Mouse (Mus musculus) kidney, embryonic 16.5 days (tissue): Measurements from ENCODE around the gene Glb1l. TPM values are rescaled to one million over a fixed set of nuclear protein-coding genes. Genes with fewer than 3 reads are reported as not detected.

ENCODE experiments used
- ATAC-seq: fragments of 200-750 bp; cut with Nextera tagmentation; 2 replicates; pipeline ENCODE4 v1.8.0; 2017; ENCODE audit warnings: moderate TSS enrichment; ENCODE audit not compliant: low FRiP score, low TSS enrichment
- H3K27ac ChIP-seq: fragments of 300-500 bp; sonication (generic); 2 replicates; pipeline ENCODE4 v1.5.1; 2014; ENCODE audit warnings: low read length
- H3K27me3 ChIP-seq: fragments of 300-500 bp; sonication (generic); 2 replicates; pipeline ENCODE4 v1.6.1; 2014; ENCODE audit warnings: low read length, control low read depth, mixed read lengths; ENCODE audit not compliant: insufficient read depth
- H3K36me3 ChIP-seq: fragments of 300-500 bp; sonication (generic); 2 replicates; pipeline ENCODE4 v1.6.1; 2014; ENCODE audit warnings: low read length, control low read depth, mixed read lengths; ENCODE audit not compliant: insufficient read depth
- H3K4me1 ChIP-seq: fragments of 300-500 bp; sonication (generic); 2 replicates; pipeline ENCODE4 v1.6.1; 2014; ENCODE audit warnings: low read length, control low read depth, mixed read lengths; ENCODE audit not compliant: insufficient read depth
- H3K4me2 ChIP-seq: fragments of 300-500 bp; sonication (generic); replicated peaks from 2 replicates; pipeline ENCODE4 v1.6.1; 2014; ENCODE audit warnings: low read depth, low read length
- H3K4me3 ChIP-seq: fragments of 300-500 bp; sonication (generic); 2 replicates; pipeline ENCODE4 v1.5.1; 2014; ENCODE audit warnings: mild to moderate bottlenecking, low read length
- H3K9ac ChIP-seq: fragments of 300-500 bp; sonication (generic); replicated peaks from 2 replicates; pipeline ENCODE4 v1.6.1; 2014; ENCODE audit warnings: low read length
- H3K9me3 ChIP-seq: fragments of 300-500 bp; sonication (generic); 2 replicates; pipeline ENCODE4 v1.6.1; 2016; ENCODE audit warnings: low read length, control low read depth
- WGBS: fragments of 180-500 bp; shearing (Covaris S2); extraction: QIAGEN DNeasy Blood & Tissue Kit; methylation state at CpG from one replicate; pipeline ENCODE4 v1.1.7; 2014; 5-methylcytosine and 5-hydroxymethylcytosine counted together
- polyA plus RNA-seq: library from polyadenylated mRNA; unstranded; fragments of >200 nt; fragmentation: Nextera tagmentation; extraction: Ambion mirVana; gene quantifications from 2 replicates; pipeline ENCODE4 v1.2.1, GENCODE M21; 2015

The Glb1l gene
- polyA plus RNA-seq, 1 experiment from 2014 or later, result 57.4 TPM

DNA sequence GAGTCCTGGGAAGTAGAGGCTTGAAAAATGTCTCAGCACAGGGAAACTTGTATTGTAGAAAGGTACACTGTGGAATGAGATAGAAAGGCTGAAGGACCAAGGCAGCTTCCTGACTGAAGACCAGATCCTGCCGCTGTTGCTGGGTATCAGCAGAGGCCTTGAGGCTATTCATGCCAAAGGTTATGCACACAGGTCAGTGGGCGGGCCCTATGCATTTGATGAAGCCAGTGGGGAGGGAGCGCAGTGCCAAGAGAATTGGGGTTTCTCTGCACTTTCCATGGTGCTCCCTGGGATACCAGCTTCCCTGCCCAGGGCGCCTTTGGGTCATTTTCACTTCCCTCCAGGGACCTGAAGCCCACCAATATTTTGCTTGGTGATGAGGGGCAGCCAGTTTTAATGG, 1.9 kb upstream of the Glb1l start:
- H3K27ac ChIP-seq, result no peak overlapping the region
- WGBS, result 87% methylated on average over 4 of the region's 4 CpGs
- no peak overlapping the region for H3K9ac ChIP-seq
- H3K4me3 ChIP-seq, result no peak overlapping the region
- H3K36me3 ChIP-seq, result peaks cover 34% of the 10 kb centered on the region
- ATAC-seq, result no peak
- H3K4me2 ChIP-seq, result no peak overlapping the region
- no peaks in the 10 kb centered on the region for H3K9me3 ChIP-seq
- H3K27me3 ChIP-seq, result peaks cover 5% of the 10 kb centered on the region; the same call in 1 of the 2 replicates
- H3K4me1 ChIP-seq, result peaks cover 48% of the 10 kb centered on the region

DNA sequence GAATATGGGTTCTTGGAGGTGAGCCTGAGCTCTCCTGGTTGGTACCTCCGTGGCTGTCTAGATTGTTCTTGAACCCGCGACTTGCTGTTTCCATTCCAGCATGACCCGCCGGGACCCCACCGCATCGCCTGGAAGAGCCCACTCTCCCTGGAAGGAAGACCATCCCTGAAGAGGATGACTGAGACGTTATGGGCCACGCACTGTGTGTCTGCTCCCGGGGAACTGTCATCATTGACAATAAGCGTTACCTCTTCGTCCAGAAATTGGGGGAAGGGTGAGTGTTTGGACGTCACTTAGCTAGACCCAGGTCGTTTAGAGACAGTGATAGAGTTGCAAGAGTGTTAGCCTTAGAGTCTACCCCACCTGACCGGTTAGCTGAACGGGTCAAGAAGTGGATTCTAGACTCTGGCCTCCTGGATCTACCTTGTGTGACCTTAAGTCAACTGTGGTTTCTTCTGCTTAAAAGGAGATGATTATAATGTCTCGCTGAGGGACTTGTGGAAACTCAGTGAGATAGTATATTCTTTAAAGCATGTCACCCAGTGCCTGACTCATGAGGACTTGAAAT, 612 bp upstream of the Glb1l start:
- H3K4me1 ChIP-seq, result peaks cover 48% of the 10 kb centered on the region
- peak overlapping the region; percentile 84 for H3K4me2 ChIP-seq
- no peaks in the 10 kb centered on the region for H3K27me3 ChIP-seq
- peak overlapping the region; percentile 98 for H3K4me3 ChIP-seq
- no peaks in the 10 kb centered on the region for H3K9me3 ChIP-seq
- 12% methylated on average over 17 of the region's 17 CpGs for WGBS
- peak overlapping the region; percentile 97 for H3K9ac ChIP-seq
- H3K27ac ChIP-seq, result peak overlapping the region; percentile 52; the same call in 1 of the 2 replicates
- ATAC-seq, result no peak
- H3K36me3 ChIP-seq, result peaks cover 32% of the 10 kb centered on the region

DNA sequence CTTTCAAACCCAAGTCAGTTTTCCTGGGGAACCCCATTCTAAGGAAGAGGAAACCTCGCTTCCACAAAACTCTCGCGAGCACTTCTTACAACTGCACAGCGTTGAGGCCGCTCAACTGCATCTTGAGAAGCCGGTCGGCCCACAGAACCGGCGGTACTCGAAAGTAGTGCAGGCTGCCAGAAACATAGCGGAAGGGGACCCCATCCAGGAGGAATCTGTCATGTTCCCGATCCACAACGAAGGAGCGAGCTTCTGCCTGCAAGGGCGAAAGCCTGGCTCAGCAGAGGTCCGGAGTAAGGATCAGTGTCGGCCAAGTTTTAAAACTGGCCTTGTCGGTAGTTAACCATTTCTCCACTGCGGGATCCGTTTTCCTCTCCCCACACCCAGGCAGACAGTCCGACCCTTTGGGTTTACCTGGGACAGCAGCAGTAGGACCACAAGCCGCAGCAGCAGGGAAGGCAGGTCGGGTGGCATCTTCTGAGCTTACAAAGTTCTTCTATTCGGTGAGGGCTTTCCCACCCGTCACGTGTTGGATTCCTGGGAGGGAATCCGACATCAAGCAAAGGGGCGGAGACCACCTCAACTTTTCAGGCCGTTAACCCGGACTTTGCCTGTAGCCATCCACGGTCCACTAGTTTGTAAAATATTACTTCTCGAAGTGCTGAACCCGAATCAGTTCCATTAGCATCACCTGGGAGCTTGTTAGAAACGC, 1.5 kb downstream of the Glb1l start:
- Histone ChIP-seq H3K36me3 (peaks cover 21% of the 10 kb centered on the region), H3K4me1 (peaks cover 43% of the 10 kb centered on the region), H3K4me2 (peak overlapping the region; percentile 84), H3K9me3 (no peaks in the 10 kb centered on the region), H3K4me3 (peak overlapping the region; percentile 66), H3K27me3 (no peaks in the 10 kb centered on the region), H3K9ac (peak overlapping the region; percentile 79), H3K27ac (peak overlapping the region; percentile 89)
- peak; percentile 40 for ATAC-seq
- WGBS, result 6% methylated on average over 34 of the region's 34 CpGs

DNA sequence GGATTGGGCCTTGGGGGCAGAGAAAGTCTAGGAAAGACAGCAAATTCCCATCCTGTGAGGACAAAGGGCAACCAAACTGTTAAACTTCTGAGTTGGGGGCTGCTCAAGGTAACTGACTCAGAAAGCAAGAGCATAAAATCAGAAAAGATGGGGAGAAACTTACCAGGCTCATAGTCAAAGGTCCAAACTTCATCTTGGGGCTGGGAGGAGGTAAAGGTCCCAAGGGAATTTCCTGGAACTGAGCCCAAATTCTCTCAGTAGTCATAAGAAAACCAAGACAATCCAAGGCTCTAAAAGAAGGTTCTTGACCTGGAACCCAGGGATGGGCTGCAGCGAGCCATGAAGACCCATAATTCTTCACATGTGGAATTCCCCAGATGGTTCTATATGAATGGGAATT, 9.4 kb downstream of the Glb1l start:
- ATAC-seq, result no peak
- Histone ChIP-seq H3K4me1 (no peaks in the 10 kb centered on the region), H3K36me3 (peaks cover 36% of the 10 kb centered on the region)

DNA sequence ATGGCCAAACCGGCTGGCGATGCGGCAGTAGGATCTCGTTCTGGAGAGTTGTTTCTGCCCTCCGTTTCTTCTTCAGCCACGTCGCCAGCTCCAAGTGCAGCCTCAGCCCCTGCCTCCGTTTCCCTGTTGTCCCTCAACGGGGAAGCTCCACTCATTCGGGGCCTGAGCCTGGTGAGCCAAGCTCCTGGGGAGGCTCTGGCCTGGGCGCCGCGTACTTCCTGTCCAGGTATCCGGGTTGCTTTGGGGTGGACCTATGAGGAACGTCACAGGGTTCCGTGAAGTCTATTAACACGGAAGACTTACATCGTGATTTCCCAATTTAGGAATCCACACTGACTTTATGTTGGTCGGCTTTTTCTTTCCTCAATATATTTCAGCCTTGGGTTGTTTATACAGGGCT, 18.2 kb downstream of the Glb1l start:
- peaks cover 25% of the 10 kb centered on the region for H3K36me3 ChIP-seq
- WGBS, result under 1% methylated on average over 19 of the region's 19 CpGs
- peak overlapping the region; percentile 92 for H3K4me2 ChIP-seq
- H3K27me3 ChIP-seq, result no peaks in the 10 kb centered on the region
- H3K4me1 ChIP-seq, result peaks cover 23% of the 10 kb centered on the region
- peak overlapping the region; percentile 94 for H3K27ac ChIP-seq
- no peaks in the 10 kb centered on the region for H3K9me3 ChIP-seq
- ATAC-seq, result peak; percentile 62; the same call in 1 of the 2 replicates
- H3K9ac ChIP-seq, result peak overlapping the region; percentile 90
- peak overlapping the region; percentile 86 for H3K4me3 ChIP-seq

More for the DNA sequence above, 9.4 kb downstream of the Glb1l start:
- 93% methylated on average over 1 of the region's 1 CpGs for WGBS
- no peak overlapping the region for H3K27ac ChIP-seq
- H3K9me3 ChIP-seq, result no peaks in the 10 kb centered on the region
- no peak overlapping the region for H3K4me2 ChIP-seq
- H3K4me3 ChIP-seq, result no peak overlapping the region
- H3K27me3 ChIP-seq, result no peaks in the 10 kb centered on the region
- H3K9ac ChIP-seq, result no peak overlapping the region

DNA sequence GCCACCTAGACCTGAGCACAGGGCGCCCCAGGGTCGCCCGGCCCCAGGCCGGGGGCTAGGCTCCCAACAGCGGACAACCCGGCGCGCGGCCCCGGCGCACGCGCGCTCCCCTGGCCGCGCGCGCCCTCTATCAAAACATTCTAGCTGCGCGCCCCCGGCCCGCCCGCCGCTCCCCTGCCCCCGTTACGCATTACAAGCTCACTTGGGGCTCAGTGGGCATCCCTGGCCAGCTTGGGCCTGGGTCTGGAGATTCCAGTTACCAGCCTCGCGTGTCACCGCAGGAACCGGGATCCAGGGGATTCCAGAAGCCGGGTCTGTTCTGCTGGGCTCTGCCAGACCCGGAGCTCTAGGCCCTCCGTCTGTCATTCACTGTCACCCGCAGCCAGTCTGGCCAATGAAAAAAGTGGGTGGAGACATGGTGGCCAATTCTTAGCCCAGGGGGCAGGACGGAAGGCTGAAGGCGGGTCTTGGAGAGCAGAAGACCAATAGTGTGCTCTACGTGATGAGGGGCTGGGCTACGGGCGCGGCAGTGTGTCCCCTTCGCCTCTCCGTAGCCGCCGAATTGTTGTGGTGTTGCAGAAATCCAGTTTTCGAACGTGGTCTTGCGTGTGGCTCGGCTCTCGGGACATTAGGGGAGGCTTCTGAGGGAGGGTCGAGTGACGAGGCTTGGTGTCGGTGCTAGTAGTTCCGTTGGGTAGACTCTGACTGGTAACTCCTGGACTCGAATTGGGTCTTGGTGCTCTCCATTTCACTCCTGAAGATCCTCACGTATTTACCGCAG, 18.8 kb downstream of the Glb1l start, which contains the start of the genes Ankzf1 and Atg9a:
Ankzf1 (plus strand) TSS at position 530 of the 781 bp plus-strand sequence.
Atg9a (minus strand) TSS at position 575 of the 781 bp plus-strand sequence.
- Histone ChIP-seq H3K4me3 (peak within 1 kb of the TSS; percentile 86), H3K27me3 (no peaks in the 10 kb centered on the region), H3K36me3 (peaks cover 25% of the 10 kb centered on the region), H3K4me1 (peaks cover 23% of the 10 kb centered on the region), H3K9ac (peak within 1 kb of the TSS; percentile 90), H3K27ac (peak within 1 kb of the TSS; percentile 94), H3K4me2 (peak within 1 kb of the TSS; percentile 92), H3K9me3 (no peaks in the 10 kb centered on the region)
- under 1% methylated on average over 55 of the region's 56 CpGs for WGBS
- ATAC-seq, result peak; percentile 99

DNA sequence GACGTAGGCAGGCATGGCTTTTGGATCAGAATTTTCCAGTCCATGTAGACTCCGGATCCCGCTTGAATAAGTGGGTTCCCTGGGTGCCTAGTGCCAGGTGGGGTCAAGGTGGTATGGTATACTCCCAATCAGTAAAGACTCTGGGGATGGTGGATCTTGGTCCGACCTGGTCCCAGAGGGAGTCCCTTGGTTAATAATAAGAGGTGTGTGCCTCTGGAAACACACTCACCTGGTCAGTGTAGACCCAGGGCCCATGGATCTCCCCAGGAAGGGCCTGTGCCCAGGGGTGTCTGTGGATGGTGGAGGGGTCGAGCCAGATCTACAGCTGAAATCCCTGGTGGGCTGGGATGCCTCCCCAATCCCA, 19.4 kb downstream of the Glb1l start:
- H3K9me3 ChIP-seq, result no peaks in the 10 kb centered on the region
- H3K9ac ChIP-seq, result peak overlapping the region; percentile 89
- ATAC-seq, result no peak
- peaks cover 23% of the 10 kb centered on the region for H3K4me1 ChIP-seq
- H3K4me3 ChIP-seq, result peak overlapping the region; percentile 86
- H3K27ac ChIP-seq, result peak overlapping the region; percentile 89
- H3K36me3 ChIP-seq, result peaks cover 26% of the 10 kb centered on the region
- WGBS, result 47% methylated on average over 5 of the region's 5 CpGs
- H3K27me3 ChIP-seq, result no peaks in the 10 kb centered on the region
- H3K4me2 ChIP-seq, result peak overlapping the region; percentile 67

DNA sequence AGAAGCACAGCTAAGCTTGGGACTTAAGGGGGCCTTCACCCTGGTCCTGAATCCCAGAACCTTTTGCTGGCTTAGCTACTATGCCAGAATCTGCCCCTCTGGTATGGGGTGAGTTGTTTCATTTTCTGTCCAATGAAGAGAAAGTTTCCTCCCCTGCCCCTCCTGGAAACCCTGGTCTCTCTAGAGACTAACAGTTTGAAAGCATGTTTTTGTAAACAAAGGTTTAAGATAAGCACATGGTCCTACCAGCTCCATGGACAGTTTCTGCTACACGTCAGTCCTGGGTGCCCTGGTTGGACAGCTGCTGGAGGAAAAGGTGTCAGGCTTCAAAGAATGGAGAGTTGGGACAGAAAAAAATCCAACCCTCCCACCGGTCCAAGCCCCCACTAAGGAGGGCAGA, 20.0 kb downstream of the Glb1l start:
- no peaks in the 10 kb centered on the region for H3K27me3 ChIP-seq
- H3K9ac ChIP-seq, result peak overlapping the region; percentile 89; the same call in 1 of the 2 replicates
- H3K4me3 ChIP-seq, result no peak overlapping the region; the same call in 1 of the 2 replicates
- H3K4me2 ChIP-seq, result no peak overlapping the region
- 65% methylated on average over 2 of the region's 2 CpGs for WGBS
- H3K9me3 ChIP-seq, result no peaks in the 10 kb centered on the region
- peaks cover 23% of the 10 kb centered on the region for H3K4me1 ChIP-seq
- ATAC-seq, result no peak
- H3K27ac ChIP-seq, result no peak overlapping the region
- H3K36me3 ChIP-seq, result peaks cover 26% of the 10 kb centered on the region

DNA sequence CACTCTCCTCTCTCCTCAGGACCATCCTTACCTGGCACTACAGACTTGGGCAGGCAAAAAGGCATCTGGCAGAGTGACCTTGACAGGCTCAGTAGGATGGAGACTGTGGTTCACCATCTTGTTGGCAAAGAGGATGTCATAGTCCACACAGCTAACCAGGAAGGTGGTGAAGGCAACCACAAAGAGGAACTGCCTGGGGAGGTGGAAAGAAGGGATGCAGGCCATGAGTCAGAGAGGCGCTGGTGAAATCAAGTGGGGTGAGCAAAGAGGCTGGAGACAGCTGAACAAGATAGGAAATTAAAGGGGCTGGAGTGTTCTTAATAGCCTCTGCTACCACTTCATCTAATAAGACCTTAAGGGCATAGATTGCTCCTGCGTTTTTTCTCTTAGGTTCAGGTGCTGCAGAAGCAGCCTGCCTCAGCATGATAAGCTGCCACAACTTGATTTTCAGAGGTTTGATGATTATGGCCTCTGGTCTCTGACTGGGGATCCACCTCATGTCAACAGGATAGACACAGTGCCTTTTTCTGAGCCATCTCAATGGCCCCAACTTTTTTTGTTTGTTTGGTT, 22.6 kb downstream of the Glb1l start:
- Histone ChIP-seq H3K36me3 (peaks cover 31% of the 10 kb centered on the region), H3K9me3 (no peaks in the 10 kb centered on the region), H3K4me1 (peaks cover 14% of the 10 kb centered on the region), H3K9ac (no peak overlapping the region), H3K27me3 (no peaks in the 10 kb centered on the region), H3K4me3 (no peak overlapping the region), H3K4me2 (no peak overlapping the region), H3K27ac (no peak overlapping the region)
- WGBS, result 82% methylated on average over 2 of the region's 2 CpGs
- ATAC-seq, result no peak
